Mouse (Mus musculus) CD4-positive helper T cell, adult 2 months (primary cell): ENCODE results near the gene Magi3.

Source experiments
- DNase-seq: peaks from one replicate; pipeline ENCODE4 v3.0.0-alpha.2; 2012; ENCODE audit warnings: low read depth, missing footprints, low spot score

Gene Magi3

GRCm38 (mm10) chr3:104032086-104032485 lies 188.1 kb downstream of the Magi3 start:
- no peak for DNase-seq

GRCm38 (mm10) chr3:104026938-104027337 lies 193.2 kb downstream of the Magi3 start:
- DNase-seq, result no peak

- DNase-seq, result no peak
Measured at GRCm38 (mm10) chr3:104020101-104020500, 200.1 kb downstream of the Magi3 start.

- DNase-seq, result no peak
Measured at GRCm38 (mm10) chr3:104019453-104019852, 200.7 kb downstream of the Magi3 start.

GRCm38 (mm10) chr3:104017931-104018330 lies 202.2 kb downstream of the Magi3 start:
- no peak for DNase-seq

GRCm38 (mm10) chr3:104011972-104012371 lies 208.2 kb downstream of the Magi3 start:
- DNase-seq, result no peak

- no peak for DNase-seq
Measured at GRCm38 (mm10) chr3:104009924-104010662, 210.1 kb downstream of the Magi3 start.

- no peak for DNase-seq
Measured at GRCm38 (mm10) chr3:104007479-104007878, 212.7 kb downstream of the Magi3 start.

- no peak for DNase-seq
Measured at GRCm38 (mm10) chr3:104006896-104007466, 213.2 kb downstream of the Magi3 start.

GRCm38 (mm10) chr3:103998724-103999123 lies 221.4 kb downstream of the Magi3 start:
- no peak for DNase-seq

- peak; percentile 65 for DNase-seq
Measured at GRCm38 (mm10) chr3:103991271-103991670, 228.9 kb downstream of the Magi3 start.

- DNase-seq, result no peak
Measured at GRCm38 (mm10) chr3:103989352-103989751, 230.8 kb downstream of the Magi3 start.

GRCm38 (mm10) chr3:103987831-103988432 lies 232.2 kb downstream of the Magi3 start:
- DNase-seq, result no peak

GRCm38 (mm10) chr3:103985194-103985593 lies 235.0 kb downstream of the Magi3 start:
- DNase-seq, result no peak

- DNase-seq, result no peak
Measured at GRCm38 (mm10) chr3:103984556-103984955, 235.6 kb downstream of the Magi3 start.

- DNase-seq, result no peak
Measured at GRCm38 (mm10) chr3:103971157-103971556, 249.0 kb downstream of the Magi3 start.

GRCm38 (mm10) chr3:103968701-103969100 lies 251.5 kb downstream of the Magi3 start:
- no peak for DNase-seq

GRCm38 (mm10) chr3:103967861-103968691 lies 252.1 kb downstream of the Magi3 start, which contains the start of gene Phtf1:
Gene Phtf1 (plus strand): TSS chr3:103968110.
- peak; percentile 86 for DNase-seq

GRCm38 (mm10) chr3:103967231-103967630 lies 252.9 kb downstream of the Magi3 start:
- DNase-seq, result no peak
